Mouse (Mus musculus): ENCODE data around the gene Acin1.
"Not testable (repeated sequence)": the region's sequence is repeated elsewhere in the genome, so short reads cannot be mapped to it uniquely, and the experiment has no call there.

The Acin1 gene

GRCm38 (mm10) chr14:54642224-54642944, 44.3 kb downstream of the Acin1 start:
- DNase-seq (ENCODE audit: low spot score in 2 of 2), result peak in 1 of 2 experiments; percentile 70

GRCm38 (mm10) chr14:54641305-54641969, 45.3 kb downstream of the Acin1 start, which contains the start of gene Cdh24:
Cdh24 (minus strand) TSS chr14:54641364.
- peak; percentile 91 to 94 for DNase-seq (ENCODE audit: low spot score in 2 of 2)

DNA sequence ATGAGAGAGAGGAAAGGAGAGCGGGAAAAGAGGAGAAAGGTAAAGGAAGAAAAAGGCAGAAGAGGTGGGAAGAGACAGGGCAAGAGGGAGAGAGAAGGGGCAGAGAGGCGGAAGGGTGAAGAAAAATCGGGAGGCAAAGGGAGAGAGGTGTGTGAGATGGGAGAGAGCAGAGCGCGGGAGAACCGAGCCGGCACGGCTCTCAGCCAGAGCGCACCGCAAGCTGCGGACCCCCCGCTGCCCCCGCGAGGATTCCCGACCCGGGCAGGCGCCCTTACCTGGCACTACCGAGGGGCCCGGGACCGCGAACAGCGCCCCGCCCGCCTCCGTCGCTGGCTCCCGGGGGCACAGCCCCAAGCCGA, 45.8 kb downstream of the Acin1 start, which contains the start of gene Gm17606:
Gene Gm17606, plus strand, starts transcription at position 7 of the 359 bp plus-strand sequence.
- DNase-seq (ENCODE audit: low spot score in 2 of 2), result no peak

DNA sequence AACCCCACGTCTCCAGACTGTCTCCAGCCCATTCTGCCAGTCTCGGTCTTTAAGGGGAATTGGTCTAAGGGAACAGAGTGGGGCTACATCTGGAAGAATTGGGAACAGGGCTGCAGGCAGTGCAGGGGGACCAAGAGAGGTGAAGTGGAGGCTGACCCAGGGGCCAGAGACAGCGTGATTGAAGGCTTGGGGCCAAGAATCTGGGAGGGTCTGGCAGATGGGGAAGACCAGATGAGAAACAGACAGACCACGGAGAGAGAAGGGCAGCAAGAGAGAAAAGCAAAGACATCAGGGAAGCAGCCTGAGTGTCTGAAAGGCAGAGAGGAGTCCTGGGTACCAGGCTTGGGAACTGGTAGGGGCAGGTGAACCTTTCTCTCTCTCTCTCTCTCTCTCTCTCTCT, 46.6 kb downstream of the Acin1 start:
- DNase-seq (ENCODE audit: low spot score in 2 of 2), result no peak

- peak in 1 of 2 experiments; percentile 58 for DNase-seq (ENCODE audit: low spot score in 2 of 2)
Observed at GRCm38 (mm10) chr14:54638210-54638609, 48.5 kb downstream of the Acin1 start.

- DNase-seq (ENCODE audit: low spot score in 2 of 2), result peak in 1 of 2 experiments; percentile 59
Observed at GRCm38 (mm10) chr14:54636954-54637353, 49.8 kb downstream of the Acin1 start.

DNA sequence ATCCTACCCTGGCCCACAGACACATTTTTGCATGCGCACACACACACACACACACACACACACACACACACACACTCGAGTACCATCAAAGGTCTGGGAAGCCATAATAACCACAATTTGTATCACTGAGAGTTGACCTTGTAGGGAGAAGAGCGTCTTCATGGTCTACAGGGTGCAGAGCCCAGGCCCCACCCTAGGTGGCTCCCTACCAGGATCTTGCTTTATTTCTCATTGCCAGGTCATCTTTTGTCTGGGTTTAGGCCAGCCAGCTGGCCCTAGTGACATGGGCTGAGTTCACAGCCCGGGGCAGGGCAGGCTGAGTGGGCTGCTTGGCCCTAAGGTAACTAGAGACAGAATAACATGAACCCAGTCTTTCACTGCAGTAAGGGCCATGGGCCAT, 52.5 kb downstream of the Acin1 start:
- DNase-seq (ENCODE audit: low spot score in 2 of 2), result no peak

GRCm38 (mm10) chr14:54632252-54632651, 54.5 kb downstream of the Acin1 start:
- no peak for DNase-seq (ENCODE audit: low spot score in 2 of 2)

GRCm38 (mm10) chr14:54631240-54631599, 55.5 kb downstream of the Acin1 start:
- DNase-seq (ENCODE audit: low spot score in 2 of 2), result no peak

DNA sequence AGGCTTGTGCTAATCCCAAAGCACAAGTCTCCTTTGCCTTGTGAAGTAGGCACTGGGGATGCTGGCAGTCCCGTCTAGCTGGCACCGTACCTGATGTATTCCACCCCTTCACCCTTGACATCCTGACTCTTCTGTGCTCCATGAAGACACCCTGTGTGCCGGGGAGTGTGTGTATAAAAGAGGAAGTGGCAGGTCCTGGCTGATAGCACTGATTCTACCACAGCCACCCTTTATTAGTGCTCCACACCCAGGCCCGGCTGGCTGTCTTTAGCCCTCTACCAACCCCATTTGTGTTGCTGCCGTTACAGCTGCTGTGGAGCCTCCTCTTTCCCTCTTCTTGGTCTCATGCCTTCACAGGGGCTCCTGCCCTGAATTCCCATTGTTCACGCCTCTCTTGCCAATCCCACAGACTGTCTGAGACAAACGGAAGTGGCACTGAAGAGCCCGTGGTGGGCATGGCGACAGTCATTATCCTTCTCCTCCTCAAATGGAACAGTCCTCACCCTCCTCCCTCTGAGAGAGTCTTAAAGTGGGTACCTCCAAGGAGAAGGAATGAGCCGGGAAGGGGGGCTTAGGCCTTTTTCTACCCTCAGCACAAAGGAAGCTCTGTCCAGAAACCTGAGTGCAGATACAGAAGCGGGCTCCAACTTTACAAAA, 56.0 kb downstream of the Acin1 start:
- no peak for DNase-seq (ENCODE audit: low spot score in 2 of 2)

DNA sequence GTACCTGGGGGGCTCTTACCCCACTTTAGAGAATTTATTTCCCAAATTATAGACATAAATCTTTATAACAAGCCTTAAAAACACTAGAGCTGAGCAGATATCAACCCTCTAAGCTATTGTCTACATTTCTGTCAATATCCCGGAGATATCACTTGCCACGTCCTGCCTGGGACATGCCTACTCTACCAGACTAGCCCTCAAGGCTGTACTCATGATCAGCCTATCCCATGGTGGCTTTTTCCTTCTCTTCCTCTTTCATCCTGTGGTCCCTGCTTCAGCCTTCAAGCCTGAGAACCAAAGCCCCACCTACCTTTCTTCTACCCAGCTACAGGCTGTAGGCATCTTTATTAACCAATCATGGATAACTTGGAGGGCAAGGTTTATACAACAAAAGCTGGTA, 56.9 kb downstream of the Acin1 start:
- no peak for DNase-seq (ENCODE audit: low spot score in 2 of 2)

DNA sequence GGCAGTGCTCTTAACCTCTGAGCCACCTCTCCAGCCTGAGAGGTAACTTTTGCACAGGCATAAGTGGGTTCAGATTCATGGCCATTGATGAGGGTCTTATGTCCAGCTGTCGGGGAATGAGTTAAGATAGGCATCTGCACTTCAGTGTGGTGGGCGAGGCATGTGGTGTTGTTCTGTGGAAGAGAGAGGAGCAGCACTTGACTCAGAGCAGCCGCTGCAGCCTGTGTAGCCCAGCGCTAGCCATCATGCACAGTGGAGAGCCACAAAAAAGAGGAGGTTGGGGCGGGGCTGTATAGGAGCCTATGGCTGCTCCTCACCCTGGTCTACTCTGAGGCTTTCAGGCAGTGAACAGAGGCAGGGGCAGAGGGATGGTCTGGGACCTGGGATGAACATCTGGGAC, 58.6 kb downstream of the Acin1 start:
- no peak for DNase-seq (ENCODE audit: low spot score in 2 of 2)

DNA sequence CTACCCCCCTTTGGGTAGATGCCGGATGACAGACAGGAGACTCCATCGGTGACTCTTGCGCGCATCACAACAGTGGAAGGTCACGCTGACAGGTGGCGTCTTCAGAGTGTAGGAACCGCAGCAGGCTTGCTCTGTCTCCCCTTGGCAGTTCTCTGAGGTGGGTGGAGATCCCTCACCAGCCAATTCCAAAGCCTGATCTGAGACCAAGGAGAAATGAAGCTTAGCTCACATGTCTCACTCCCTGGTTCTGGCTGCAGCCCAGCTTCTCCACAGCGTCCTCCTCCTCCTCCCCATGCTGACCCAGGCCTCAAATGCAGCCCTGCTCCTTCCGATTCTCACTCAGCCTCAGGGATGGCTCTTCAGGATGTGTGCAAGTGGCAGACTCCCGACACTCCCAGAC, 61.8 kb downstream of the Acin1 start:
- DNase-seq (ENCODE audit: low spot score in 2 of 2), result no peak

DNA sequence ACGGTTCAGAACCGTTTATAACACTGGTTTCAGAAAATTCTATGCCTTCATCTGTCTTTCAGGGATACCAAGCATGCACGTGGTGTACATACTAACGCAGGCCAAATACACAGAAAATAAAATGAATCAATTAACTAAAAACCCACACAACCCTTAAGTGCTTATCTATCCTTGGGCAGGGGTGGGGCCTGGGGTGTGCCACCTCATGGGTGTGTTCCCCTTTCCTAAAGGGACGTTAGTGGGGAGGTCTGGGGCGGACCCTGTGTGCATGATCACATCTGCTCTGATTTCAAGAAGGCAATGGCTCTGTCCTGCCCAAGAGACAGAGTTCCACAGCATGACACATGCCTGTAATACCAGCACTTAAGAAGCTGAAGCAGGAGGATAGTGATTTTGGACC, 63.4 kb downstream of the Acin1 start:
- DNase-seq (ENCODE audit: low spot score in 2 of 2), result no peak

DNA sequence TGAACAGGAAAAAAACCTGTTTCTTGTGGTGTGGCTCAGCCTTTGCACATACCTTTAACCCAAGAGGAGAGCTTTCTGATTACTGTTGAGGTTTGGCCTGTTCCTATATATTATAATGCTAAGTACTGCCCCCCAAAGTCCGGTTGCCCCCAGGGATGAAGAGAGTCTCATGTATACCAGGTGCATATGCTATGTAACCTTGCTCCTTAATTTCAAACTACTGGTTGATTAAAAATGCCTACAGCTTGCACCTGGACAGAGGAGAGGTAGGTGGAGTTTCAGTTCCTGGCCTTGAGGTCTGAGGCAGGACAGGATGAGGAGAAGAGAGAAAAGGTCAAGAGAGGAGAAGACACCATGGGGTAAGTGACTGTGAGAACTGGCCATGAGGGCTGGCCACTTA, 65.6 kb downstream of the Acin1 start, which contains the start of gene Psmb11:
Gene Psmb11, plus strand, starts transcription at position 301 of the 400 bp plus-strand sequence.
- no peak for DNase-seq (ENCODE audit: low spot score in 2 of 2)

- peak; percentile 94 for DNase-seq (ENCODE audit: low spot score in 2 of 2)
Observed at GRCm38 (mm10) chr14:54617897-54618365, 68.8 kb downstream of the Acin1 start, which contains the start of gene Psmb5. Psmb5 (minus strand) TSS chr14:54618022.

GRCm38 (mm10) chr14:54617152-54617896, 69.4 kb downstream of the Acin1 start:
- DNase-seq (ENCODE audit: low spot score in 2 of 2), result no peak

GRCm38 (mm10) chr14:54616226-54616825, 70.4 kb downstream of the Acin1 start:
- no peak for DNase-seq (ENCODE audit: low spot score in 2 of 2)

DNA sequence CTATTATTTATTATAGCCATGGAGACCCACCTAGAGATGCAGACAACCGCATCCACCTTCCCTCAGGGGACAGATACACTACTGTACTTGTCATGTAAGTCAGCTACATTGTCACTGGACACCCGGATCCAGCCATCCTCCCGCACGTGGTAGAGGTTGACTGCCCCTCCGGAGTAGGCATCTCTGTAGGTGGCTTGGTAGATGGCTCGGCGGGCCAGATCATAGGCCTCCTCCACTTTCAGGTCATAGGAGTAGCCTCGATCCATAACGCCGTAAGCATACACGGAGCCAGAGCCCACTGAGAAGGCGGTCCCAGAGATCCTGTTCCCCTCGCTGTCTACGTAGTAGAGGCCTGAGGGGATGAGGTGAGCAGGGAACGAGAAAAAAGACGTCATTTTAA, 72.6 kb downstream of the Acin1 start:
- DNase-seq (ENCODE audit: low spot score in 2 of 2), result not testable (repeated sequence)

DNA sequence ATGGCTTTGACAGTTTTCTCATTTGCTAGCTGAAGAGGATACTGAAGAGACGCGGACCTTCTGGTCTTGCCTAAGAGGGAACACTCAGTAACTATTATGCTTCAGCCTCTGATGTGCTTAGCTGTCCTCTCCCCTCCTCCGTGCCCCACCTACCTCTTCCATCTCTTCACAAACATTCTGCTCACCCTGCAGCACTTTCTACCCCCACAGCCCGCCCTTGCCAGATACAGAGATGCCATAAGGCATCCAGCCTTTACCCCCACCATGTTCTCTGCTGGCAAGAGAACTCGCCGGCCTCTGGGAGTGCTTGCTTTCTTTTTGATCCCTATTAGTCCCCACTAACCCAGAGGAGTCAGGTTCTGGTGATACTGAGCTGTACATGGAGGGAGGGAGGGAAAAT, 76.1 kb downstream of the Acin1 start:
- no peak for DNase-seq (ENCODE audit: low spot score in 2 of 2)

DNA sequence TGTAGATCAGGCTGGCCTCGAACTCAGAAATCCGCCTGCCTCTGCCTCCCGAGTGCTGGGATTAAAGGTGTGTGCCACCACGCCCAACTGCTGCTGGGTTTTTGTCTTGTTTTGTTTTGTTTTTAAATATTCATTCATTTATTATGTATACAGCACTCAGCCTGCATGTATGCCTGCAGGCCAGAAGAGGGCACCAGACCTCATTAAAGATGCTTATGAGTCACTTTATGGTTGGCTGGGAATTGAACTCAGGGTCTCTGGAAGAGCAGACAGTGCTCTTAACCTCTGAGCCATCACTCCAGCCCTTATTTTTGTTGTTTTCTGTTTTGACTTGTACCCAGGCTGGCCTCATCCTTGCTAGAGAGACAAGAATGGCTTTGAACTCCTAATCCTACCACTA, 76.8 kb downstream of the Acin1 start:
- no peak for DNase-seq (ENCODE audit: low spot score in 2 of 2)

Data from right cerebral cortex, postnatal 10 days (tissue).